Mouse (Mus musculus): Measurements from ENCODE around the gene 2700049A03Rik.

- TF ChIP-seq CTCF (IDR thresholded peaks at IDR 0.05; ENCODE audit: low read depth) (no peak), EP300 (IDR thresholded peaks at IDR 0.05; ENCODE audit: low read depth) (no peak; the same call in 1 of the 2 replicates)
These were observed 385 bp downstream of the 2700049A03Rik start for GRCm38 (mm10) chr12:71136974-71137491.

Measured in liver, embryonic 14.5 days (tissue).